Mouse (Mus musculus): ENCODE measurements around the gene Duox1.
A peak's percentile ranks its signal among the peaks of the same experiment; 100 is the strongest.
"Not testable (repeated sequence)": the region's sequence is repeated elsewhere in the genome, so short reads cannot be mapped to it uniquely, and the experiment has no call there.

Gene Duox1

GRCm38 (mm10) chr2:122311561-122311960 lies 3.9 kb upstream of the Duox1 start:
- DNase-seq (ENCODE audit: low read depth in 1 of 2, low spot score in 2 of 2) = no peak

GRCm38 (mm10) chr2:122312722-122313417 lies 2.6 kb upstream of the Duox1 start:
- DNase-seq (ENCODE audit: low read depth in 1 of 2, low spot score in 2 of 2) = no peak

GRCm38 (mm10) chr2:122313536-122313935 lies 1.9 kb upstream of the Duox1 start, which contains the start of gene Duoxa1:
Gene Duoxa1 (minus strand): TSS chr2:122313730.
- no peak for DNase-seq (ENCODE audit: low read depth in 1 of 2, low spot score in 2 of 2)

- DNase-seq (ENCODE audit: low read depth in 1 of 2, low spot score in 2 of 2) = no peak
These were observed 1.9 kb downstream of the Duox1 start for GRCm38 (mm10) chr2:122317384-122317783.

DNA sequence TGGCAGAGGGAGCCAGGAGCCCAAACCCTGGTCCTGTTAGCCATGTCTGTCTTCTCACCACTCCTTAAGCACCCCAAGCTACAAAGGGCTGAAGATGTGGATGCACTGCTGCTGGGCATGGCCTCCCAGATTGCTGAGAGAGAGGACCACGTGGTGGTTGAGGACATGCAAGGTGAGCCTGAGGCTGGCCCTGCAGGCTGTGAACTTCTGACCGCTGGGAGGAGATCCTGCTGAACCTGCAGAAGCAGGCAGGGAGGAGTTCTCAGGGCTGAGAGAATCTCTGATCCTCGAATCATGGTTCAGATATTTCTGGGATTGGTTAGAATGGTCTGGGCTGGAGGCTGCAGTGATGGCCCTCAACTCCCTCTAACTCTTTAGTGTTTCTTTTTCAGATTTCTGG lies 8.5 kb downstream of the Duox1 start:
- DNase-seq (ENCODE audit: low read depth in 1 of 2, low spot score in 2 of 2) = no peak

GRCm38 (mm10) chr2:122324586-122324985 lies 9.1 kb downstream of the Duox1 start:
- no peak for DNase-seq (ENCODE audit: low read depth in 1 of 2, low spot score in 2 of 2)

DNA sequence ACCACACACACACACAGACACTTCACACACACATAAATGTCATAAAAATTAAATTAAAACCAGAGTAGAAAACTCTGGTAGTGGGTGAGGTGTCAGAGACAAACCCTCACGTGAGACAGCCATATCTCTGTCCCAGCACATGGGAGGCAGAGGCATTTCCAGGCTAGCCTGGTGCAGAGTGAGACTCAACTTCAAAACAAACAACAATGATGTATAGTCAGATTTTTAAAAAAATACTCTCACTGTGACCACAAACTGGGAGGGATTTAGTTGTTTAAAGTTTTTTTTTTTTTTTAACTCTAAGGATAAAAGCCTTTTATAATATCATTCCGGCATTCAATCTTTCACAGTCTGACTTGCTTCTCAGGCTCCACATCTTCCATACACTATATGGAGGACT lies 9.9 kb downstream of the Duox1 start:
- DNase-seq (ENCODE audit: low read depth in 1 of 2, low spot score in 2 of 2) = no peak

GRCm38 (mm10) chr2:122327986-122328385 lies 12.5 kb downstream of the Duox1 start:
- no peak for DNase-seq (ENCODE audit: low read depth in 1 of 2, low spot score in 2 of 2)

GRCm38 (mm10) chr2:122330317-122330716 lies 14.8 kb downstream of the Duox1 start:
- DNase-seq (ENCODE audit: low read depth in 1 of 2, low spot score in 2 of 2) = not testable (repeated sequence)

DNA sequence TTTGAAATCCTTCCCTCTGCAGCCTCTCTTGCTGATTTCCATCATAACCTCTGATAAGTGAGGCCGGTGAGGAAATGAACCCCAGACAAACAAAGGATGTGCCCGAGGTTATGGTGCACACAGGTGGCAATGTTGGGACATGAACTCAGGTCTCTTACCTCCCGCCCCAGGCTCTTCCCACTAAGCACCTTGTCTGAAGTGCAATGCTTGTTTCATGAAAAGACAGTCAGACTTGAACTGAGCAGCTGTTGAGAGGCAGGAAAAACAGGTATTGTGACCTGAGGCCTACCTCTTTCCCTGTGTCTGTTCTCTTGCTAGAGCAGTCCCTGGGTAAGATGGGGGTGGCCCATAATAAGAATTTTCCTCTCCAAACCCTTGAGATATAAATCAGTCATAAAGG lies 16.8 kb downstream of the Duox1 start:
- no peak for DNase-seq (ENCODE audit: low read depth in 1 of 2, low spot score in 2 of 2)

DNA sequence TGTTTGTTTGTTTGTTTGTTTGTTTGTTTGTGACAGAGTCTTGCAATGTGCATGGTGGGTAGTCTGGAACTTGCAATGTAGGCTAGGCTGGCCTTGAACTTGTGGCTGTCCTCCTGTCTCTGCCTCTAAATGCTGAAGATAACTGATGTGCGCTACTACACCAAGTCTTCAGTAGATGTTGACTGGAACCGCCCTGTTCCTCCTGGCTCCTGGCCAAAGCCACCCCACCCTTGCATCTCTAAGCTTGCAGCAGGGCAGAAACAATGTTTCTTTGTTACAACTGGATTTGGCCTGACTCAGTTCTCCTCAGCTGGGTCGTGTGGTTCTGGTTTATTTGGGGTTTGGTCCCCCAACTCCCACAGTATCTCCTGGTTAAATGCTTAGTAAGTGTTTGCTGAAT lies 18.7 kb downstream of the Duox1 start:
- no peak for DNase-seq (ENCODE audit: low read depth in 1 of 2, low spot score in 2 of 2)

- no peak for DNase-seq (ENCODE audit: low read depth in 1 of 2, low spot score in 2 of 2)
These were observed 21.8 kb downstream of the Duox1 start for GRCm38 (mm10) chr2:122337291-122337690.

- no peak for DNase-seq (ENCODE audit: low read depth in 1 of 2, low spot score in 2 of 2)
These were observed 29.8 kb downstream of the Duox1 start for GRCm38 (mm10) chr2:122345106-122345893.

- DNase-seq (ENCODE audit: low read depth in 1 of 2, low spot score in 2 of 2) = not testable (repeated sequence)
These were observed 30.7 kb downstream of the Duox1 start for GRCm38 (mm10) chr2:122346164-122346563.

DNA sequence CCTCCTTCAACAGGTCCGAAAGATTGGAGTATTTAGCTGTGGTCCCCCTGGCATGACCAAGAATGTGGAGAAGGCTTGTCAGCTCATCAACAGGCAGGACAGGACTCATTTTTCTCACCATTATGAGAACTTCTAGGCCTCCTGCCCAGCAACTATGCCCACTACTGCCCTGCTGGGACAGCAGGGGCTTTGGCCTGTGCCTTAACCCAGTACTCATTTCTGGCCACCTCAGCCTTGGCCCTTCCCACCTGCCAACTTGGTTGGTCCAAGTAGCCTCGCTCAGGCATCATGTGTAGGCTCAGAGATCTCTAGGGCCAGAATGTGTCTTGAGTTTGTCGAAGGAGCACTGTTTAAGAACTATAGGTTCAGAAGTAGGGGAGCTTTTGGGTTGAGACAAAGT lies 31.8 kb downstream of the Duox1 start:
- no peak for DNase-seq (ENCODE audit: low read depth in 1 of 2, low spot score in 2 of 2)

DNA sequence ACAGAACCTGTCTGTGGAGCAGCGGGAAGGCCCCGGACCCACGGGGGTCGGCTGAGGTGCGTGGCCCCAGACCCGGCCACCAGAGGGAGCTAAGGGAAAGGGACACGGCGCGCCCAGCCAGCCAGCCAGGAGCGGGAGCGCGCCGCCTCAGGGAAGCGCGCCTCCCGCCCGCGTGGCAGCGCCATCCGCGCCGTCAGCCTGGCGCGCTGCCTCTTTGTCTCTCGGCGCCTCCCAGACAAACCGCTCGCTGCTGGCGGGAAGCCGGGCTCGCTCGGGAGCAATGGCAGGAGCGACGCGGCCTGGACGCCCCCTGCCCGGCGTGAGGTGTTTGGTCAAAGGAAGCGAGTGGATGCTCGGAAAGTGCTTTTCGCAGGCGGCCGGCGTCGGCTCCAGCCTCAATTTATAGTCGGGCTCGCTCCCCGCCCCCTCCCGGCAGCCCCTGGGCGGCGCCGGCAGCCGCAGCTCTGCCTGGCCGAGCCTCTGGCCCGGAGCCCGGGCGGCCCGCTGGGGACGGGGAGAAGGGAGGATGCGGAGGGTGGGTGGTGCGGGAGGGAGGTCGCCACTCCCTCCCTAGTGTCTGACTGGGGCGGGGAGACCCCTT lies 33.2 kb downstream of the Duox1 start:
- DNase-seq (ENCODE audit: low read depth in 1 of 2, low spot score in 2 of 2) = peak; percentile 20 to 61

DNA sequence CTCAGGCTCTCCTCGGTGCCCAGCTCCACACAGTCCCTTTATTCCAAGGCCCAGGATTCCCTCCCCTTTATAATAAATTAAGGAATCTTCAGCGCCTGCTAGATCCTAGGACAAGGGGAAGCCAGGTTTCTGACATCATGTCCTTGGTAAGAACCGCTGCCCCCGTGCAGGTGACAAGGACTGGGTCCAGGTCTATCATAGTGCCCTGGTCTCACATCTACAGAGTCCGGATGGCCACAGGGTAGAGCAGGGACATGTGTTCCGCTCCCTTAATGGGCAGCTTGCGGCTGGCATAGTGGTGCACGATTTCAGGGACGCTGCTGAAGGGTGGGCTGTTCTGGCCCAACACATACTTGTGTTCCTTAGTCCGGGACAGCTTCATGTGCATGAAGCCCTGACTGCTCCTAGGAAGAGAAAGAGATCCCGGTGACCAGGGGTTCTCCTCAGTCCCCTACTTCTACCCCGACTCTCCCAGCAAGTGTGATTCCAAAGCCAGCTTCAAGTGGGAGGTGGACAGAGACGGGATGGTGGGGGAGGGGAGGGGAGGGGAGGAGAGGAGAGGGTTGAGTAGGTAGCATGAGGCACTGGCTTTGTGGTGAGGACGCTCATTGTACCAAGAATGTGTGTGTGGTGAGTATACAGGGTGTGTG lies 33.8 kb downstream of the Duox1 start:
- no peak for DNase-seq (ENCODE audit: low read depth in 1 of 2, low spot score in 2 of 2)

DNA sequence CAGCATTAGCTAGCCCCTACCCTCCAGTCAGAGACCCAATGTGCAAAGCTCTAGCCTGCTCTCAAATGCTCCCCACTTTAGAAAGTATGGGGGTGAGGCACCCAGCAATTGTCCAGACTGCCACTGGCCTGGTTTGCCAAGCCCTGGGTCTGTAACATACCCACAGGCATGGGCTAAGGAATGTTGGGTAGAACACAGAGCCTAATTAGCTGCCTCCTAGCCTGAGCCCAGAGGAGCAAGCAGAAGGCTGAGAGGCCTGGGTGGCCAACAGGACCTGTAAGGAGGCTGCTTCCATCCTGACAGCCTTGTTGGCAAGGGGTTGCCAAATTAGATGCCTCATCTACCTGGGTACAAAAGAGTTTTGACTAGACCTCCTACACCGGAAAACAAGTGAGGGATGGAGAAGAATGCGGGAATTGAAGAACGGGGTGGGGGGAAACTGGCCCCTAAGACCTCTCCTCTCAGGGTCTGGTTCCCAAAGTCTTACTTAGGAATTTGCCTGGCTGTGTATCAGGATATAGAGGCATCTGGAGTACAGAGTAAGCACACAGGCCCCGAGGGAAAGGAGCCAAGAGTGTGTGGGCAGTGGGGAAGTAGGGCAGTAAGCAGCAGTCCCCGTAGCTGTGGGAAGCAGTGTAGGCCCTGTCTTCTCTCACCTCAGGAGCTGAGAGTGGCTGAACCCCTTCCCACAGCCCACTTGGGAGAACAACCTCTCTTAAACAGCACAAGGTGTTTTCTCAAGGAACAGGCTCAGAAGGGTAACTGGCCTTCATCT lies 35.9 kb downstream of the Duox1 start:
- no peak for DNase-seq (ENCODE audit: low read depth in 1 of 2, low spot score in 2 of 2)

DNA sequence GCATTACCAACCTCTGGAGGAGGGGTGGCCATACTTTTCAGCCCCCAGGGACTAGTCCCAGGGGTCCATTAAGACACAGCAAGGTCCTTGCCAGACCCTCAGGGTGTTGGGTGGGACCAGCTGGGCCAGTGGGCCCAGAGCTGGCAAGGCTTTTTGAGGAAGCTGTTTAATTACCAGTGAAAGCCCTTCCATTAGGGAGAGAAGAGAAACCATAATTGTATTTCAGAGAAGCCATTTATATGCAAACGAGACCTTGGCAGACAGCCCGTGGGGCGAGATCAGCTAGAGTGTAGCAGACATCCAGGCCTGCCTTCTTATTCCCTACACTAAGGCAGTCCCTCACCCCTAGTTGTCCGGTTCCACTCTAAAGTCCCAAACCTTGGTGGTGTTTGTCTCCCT lies 36.5 kb downstream of the Duox1 start:
- no peak for DNase-seq (ENCODE audit: low read depth in 1 of 2, low spot score in 2 of 2)

- DNase-seq (ENCODE audit: low read depth in 1 of 2, low spot score in 2 of 2) = no peak
These were observed 37.5 kb downstream of the Duox1 start for GRCm38 (mm10) chr2:122352992-122353391.

DNA sequence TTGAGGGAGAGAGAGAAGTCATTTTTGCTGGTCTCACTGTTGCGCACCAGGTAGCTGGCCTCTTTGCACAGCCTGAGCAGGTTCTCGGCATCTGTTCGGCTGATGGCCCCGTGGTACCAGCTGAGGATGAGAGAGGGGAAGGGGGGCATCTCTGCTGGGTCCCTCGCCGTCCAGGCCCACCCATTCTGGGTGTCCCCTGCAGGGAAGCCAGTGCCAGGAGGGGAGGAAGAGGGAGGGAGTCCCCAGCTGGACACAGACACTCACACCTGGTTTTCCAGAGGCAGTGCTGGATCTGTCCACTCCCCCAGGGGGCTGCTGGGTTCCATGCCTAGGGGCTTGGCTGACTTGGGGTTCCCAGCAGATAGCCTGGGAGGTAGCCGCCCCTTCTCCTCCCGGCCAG lies 38.3 kb downstream of the Duox1 start:
- DNase-seq (ENCODE audit: low read depth in 1 of 2, low spot score in 2 of 2) = no peak
